Mouse (Mus musculus): ENCODE data around the gene Calcb.
"Not testable (repeated sequence)": the region's sequence is repeated elsewhere in the genome, so short reads cannot be mapped to it uniquely, and the experiment has no call there.

The Calcb gene

DNA sequence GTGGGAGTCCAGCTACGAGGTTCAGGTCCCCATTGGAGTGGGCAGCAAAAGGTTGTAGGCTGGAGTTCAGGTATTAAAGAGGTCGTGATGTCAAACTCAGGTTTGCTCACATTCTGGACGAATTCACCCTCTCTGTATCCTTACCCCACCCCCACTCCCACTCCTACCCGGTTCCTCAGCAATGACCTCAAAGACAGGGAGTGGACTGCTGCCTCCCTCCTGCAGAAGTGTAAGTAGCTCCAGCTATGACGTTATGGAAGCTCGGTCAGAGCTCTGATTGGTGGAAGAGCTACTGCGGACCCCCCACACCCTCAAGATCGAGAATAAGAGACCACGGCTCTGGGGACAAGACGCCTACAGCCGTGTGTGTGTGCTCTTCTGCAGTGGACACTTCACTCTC is at the start of gene Calcb:
Calcb (plus strand) TSS at position 344 of the 400 bp plus-strand sequence.
- no peak for DNase-seq (ENCODE audit: low spot score)

DNA sequence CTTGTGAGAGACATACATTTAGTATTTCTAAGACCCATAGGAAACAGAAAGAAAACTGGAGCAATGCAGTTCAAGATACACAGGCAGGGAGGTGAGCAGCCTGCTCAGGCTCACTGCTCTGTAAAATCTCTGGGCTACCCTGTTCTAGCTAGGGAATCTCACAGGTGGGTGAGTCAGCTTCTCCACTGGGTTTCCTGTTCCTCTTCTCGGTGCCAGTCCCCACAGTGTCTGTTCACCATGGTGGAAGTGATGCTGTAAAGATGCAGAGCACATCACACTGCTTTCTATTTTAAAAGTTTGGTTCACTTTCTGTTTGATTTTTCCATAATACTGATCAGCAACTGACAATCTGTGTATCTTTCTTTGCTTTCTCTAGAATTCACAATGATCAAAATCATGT is 47.0 kb upstream of the Calcb start:
- no peak for DNase-seq (ENCODE audit: low spot score)

DNA sequence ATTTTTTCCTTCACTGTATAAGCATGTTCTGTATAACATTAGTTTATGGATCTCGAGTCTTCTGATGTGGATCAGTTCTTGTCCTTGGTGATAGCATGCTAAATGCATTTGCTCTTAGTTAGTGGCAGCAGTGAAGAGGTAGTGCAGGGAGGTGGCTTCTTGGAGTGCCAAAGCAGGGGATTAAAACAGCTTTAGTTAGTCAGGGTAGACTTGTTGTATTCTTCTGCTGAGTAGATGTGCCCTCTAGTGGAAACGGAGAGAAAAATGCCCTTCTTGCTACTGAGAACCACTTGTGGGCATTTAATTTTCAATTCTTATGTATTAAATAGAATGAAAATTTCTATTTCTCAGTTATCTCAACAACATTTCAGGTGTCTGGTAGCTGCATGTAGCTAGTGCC is 45.7 kb upstream of the Calcb start:
- DNase-seq (ENCODE audit: low spot score): no peak

DNA sequence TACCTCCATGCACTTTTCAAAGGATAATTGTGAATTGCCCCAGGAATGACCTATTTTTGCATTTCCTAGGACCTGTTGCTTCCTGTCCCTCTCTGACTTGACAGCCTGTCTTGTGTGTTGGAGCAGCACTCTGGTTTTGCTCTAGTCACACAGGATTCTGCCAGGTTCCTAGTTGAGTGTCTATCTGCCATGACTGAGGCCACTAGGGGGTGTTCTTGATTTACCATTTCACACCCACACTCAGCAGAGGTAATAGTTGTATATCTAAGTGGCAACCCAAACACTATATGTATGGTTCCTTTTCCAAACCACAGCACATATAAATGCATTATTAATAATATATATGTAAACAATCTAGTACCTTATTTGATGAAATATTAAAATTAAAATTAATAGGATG is 26.1 kb upstream of the Calcb start:
- peak; percentile 28 for DNase-seq (ENCODE audit: low spot score)

DNA sequence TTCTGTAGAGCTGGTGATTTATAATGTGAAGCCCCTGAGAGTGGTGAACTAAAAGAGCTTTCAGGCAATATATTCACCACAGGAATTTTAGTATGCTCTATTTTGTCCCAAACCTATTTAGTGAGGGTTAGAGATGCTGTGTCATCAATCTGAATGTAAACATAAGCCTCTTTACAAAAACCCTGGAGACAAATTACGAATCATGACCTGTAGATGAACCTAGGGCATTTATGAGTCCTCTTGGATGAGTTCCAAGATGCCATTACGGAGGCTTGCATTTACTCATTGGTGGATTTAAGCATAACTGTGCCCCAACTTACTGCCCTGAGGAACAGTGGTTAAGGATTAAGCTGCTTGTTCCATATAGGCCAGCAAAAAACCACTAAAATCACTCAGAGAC is 17.6 kb upstream of the Calcb start:
- DNase-seq (ENCODE audit: low spot score): no peak

DNA sequence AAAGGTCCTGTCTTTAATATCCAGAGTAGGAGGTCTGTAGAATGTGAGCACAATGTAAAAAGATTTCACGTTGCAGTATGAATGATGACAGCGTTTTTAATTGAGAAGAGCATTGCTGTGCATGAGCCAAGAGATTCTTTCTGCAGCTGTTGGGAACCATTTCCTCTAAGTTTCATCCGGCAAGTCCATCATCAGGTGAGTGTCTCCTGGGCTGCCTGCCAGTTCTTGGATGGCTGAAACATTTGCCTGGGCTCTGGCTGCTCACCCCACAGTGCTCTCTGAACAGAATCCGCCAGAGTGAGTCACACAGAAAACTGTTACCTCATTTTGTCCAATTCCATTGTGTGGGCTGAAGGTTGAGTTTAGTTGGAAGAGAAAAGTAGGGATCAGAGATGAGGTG is 11.7 kb upstream of the Calcb start:
- peak; percentile 27 for DNase-seq (ENCODE audit: low spot score)

DNA sequence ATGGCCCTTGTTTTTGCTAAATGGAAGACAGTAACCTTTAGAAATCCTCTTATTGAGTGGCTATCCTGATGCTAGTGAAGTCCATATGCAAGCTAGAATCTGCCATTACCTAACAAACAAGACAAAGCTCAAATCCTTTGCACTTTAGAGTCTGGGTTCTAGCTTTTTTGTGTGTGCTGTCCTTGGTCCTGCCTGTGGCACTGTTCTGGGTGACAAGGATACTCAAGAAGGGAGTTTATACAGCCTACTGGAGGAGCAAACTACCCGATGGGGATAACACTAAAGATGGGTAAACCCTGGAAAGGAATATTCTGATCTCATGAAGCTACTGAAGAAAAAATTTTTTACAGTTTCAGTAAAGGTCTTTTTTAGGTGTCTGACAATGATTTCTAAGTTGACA is 11.0 kb upstream of the Calcb start:
- no peak for DNase-seq (ENCODE audit: low spot score)

DNA sequence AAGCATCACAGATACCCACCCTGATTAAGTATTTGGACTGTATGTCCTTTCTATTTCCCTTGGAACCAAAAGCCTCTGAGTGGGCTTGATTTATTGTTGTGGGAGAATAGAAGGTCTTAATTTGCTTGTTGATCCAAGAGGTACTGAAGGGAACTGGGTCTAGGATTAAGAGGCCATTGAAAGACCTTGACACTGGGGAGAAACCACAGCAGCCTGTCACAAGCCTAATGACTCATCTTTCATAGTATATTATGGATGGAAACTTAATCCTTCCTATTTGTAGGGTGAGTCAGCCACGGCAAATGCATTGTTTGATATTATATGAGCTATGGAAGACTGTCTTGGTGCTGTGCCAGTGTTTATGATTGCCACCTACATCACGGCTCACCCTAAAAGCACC is 8.0 kb upstream of the Calcb start:
- DNase-seq (ENCODE audit: low spot score): no peak

DNA sequence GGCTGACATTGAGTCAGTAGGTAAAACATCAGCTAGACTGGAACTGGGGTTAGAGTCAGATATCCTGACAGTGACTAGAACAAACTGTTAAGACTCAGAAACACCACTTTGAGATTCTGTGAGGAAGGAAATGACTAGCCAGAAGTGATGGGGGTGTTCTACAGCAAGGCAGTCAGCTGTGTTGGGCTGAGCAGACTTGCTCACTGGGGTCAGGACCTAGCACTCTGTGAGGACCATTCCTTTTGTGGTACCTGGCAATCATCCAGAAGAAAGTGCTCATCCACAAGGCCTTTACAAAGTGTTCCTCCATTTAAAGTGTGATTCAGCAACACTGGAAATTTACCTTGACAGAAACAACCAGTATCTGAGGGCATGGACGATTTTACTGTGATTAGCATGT is 5.9 kb upstream of the Calcb start:
- no peak for DNase-seq (ENCODE audit: low spot score)

DNA sequence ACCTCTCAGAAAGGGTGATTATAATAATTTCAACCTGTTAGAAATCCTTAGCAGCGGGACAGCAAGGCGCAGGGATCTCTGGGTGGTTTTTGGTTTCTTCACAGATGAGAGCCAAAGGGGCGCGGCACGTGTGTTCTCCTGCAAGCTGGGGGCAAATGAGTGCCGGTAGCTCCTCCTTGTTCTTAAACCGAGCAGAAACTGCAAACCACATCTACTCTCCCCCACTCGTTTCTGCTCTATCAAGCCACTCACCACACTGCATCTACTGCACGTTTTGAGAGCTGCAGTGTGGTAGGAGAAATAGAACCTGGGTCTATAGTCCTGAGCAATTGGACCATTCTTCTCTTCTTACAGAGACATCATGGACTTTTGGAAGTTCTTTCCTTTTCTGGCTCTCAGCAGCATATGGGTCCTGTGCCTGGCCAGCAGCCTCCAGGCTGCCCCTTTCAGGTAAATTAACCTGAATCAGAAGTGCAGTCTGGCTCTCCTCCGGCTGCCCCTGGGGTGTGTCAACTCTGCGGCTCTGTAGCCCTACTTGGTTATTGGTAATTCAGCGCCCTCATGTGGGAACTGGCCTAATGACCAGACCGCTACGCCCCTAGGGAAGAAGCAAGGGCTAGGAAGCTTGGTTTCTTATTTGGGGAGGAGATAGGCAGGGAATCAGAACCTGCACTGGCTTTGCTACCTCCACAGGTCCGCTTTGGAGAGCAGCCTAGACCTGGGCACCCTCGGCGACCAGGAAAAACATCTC is 1.1 kb downstream of the Calcb start:
- peak; percentile 58 for DNase-seq (ENCODE audit: low spot score)

DNA sequence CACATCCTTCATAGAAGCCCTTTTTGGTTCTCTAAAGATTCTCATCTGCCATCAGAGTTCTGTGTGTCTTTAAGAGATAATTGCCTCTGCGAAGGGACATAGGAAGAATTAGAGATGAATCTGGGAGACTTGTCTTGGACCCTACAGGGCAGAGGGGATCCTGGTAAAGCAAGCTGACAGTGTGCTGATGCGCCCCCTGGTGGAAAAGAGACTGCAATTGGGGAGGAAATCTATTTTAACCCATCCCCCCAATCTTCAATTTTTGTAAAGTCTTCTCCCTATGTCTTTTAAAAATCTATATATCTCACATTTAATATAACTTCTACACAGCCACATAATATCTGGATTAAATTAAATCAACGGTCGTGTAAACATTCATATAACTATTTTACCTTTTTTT is 11.3 kb downstream of the Calcb start:
- DNase-seq (ENCODE audit: low spot score): not testable (repeated sequence)

DNA sequence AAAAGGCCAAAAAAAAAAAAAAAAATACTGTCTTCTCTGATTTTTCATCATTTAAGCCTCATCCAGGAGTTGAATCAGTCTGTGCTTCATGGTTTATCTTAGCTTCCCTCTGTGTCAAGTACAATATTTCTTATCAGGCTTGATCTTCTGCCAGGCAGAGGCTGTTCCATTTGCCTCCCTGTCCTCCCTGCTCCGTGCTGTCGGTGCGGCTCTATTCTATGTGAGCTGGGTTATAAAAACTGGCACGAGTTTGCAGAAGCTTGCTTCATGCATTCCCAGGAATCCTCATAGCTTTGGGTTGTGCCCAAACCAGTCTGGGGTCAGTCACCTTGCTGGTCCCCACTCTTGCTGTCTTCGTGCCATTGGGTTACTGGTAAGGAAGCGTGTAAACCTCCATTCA is 12.7 kb downstream of the Calcb start:
- no peak for DNase-seq (ENCODE audit: low spot score)

DNA sequence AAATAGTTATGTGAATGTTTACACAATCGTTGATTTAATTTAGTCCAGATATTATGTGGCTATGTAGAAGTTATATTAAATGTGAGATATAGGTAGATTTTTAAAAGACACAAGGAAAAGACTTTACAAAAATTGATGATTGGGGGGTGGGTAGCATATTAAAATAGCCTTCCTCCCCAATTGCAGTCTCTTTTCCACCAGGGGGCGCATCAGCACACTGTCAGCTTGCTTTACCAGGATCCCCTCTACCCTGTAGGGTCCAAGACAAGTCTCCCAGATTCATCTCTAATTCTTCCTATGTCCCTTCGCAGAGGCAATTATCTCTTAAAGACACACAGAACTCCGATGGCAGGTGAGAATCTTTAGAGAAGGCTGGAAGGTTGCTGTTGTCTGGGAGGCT is 13.3 kb downstream of the Calcb start:
- not testable (repeated sequence) for DNase-seq (ENCODE audit: low spot score)

DNA sequence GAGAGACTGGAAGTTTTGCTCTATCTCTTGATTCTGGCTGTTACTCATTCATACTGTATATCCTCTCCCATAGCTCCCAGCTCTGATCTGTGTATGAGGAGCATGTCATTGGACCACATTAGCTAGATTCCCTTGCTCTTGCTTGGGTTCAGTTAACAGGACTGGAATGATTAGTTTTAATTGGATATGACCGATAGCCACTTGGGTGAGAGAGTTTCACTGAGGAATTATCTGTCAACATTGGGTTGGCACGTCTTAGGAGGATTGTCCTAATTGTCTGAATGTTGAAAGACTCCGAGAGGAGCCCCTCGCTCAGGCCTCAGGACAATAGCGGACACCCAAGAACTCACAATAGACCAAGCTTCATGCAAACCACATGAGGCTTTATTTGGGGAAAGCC is 17.8 kb downstream of the Calcb start:
- no peak for DNase-seq (ENCODE audit: low spot score)

DNA sequence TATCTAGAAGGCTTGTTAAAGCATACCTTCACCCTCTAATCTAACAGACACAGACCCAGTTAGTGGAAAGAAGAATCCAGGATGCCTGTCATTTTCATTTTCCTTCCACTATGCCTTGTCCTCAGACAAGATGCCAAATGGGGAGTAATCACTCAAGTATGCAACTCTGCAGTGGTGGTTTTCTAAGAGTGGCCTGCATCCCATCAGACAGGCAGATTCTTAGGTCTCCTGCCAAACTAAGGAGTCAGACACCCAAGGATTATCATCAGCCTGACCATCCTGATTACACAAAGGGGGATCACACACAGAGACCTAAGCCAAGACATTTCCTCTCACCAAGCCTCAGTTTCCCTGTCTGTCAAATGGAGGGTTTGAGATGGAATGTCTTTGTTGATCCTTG is 19.7 kb downstream of the Calcb start:
- DNase-seq (ENCODE audit: low spot score): no peak

DNA sequence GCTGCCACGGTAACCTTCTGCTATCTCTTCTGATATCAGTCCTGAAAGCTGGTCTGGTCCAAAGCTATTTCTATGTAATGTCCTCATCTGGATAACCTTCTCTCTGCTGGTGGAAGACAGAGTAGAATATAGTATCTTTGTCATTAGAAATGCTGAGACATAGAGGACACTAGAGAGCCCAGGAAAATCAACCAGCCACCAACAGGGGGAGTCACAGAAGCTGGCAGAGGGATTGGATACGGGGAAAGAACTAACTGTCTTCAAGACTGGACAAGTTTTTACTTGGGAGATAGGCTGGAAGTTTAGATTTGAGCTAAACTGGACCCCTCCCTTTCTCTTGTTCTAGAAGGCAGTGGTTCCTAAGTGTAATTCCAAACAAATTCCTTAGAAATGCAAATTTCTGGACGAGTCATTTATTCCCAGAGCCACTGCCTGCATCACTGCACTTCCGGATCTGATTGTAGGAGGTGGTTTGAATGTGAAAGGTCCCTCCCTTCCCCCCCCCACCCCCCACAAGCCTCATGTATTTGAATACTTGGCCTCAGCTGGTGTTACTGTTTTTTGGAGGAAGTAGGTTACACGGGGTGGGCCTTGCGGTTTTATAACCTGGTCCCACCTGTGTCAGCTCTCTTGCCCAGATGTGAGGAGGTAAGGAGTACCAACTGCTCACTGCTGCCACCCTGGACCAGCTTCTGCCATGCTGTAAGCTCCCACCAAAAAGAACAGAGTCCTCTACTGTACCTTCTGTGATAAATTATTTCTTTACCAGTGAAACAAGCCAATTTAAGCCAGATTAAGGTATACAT is 22.1 kb downstream of the Calcb start:
- DNase-seq (ENCODE audit: low spot score): no peak

DNA sequence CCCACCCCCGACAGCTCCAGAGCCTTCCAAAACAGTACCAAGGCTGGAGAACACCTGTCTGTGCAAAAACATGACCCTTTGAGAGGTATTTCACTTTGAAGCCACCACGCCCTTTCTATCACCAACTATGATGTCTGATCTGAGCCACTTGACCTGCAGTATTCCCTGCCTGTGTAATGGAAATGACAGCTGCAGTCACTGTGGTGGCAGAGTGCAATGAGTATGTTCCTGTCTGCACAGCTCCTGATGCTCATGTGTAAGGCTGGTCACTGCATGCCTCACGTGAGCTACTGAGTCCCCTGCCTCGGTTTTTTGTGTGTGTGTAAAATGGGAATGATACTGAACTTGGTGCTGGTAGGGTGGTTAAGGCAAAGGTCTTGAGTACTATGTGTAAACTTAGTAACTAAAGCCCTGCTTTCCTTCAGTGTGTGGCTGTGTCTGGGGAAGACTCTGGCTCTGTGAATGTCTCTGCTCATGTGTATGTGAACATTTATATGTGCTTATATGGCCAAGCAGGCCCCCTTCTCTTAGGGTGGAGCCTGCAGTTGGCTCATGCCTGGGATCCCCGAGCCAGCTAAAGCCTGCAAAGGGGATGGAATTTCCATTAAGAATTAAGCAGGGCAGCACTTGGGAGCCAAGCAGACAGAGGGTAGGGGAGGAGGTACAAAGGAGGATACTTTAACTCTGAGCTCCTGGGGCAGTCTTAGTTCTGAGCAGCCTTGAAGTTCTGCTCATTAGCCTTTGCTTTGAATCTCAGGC is 24.8 kb downstream of the Calcb start, which contains the start of gene Insc:
Insc (plus strand) TSS at position 673 of the 759 bp plus-strand sequence.
- DNase-seq (ENCODE audit: low spot score): no peak

DNA sequence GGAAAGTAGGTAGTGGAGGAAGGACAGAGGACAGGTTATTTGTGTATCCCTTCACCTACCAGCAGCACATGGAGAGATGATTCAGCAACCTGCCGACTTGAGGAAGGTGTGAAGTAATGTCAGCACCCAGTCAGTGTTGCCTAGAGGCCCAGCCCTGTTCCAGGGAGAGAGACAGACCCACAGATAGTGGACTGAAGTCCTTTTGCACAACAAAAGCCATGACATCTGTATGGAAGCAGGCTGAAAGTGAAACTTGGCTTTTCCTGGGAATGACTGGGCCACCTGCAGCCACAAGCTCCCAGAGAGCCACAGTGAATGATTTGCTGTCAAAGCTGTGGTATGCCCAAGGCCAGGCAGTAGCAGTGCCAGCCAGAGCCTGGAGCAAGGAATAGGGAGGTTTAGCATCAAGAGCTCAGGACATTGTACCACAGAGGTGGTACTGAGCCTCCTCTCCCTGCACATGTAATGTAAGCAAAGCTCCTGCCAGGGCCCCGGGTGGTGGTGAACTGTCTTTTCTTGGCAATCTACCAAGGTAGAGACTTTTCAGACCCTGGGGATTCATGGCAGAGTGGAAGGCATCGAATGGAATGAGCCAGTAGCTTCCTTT is 26.3 kb downstream of the Calcb start:
- no peak for DNase-seq (ENCODE audit: low spot score)

DNA sequence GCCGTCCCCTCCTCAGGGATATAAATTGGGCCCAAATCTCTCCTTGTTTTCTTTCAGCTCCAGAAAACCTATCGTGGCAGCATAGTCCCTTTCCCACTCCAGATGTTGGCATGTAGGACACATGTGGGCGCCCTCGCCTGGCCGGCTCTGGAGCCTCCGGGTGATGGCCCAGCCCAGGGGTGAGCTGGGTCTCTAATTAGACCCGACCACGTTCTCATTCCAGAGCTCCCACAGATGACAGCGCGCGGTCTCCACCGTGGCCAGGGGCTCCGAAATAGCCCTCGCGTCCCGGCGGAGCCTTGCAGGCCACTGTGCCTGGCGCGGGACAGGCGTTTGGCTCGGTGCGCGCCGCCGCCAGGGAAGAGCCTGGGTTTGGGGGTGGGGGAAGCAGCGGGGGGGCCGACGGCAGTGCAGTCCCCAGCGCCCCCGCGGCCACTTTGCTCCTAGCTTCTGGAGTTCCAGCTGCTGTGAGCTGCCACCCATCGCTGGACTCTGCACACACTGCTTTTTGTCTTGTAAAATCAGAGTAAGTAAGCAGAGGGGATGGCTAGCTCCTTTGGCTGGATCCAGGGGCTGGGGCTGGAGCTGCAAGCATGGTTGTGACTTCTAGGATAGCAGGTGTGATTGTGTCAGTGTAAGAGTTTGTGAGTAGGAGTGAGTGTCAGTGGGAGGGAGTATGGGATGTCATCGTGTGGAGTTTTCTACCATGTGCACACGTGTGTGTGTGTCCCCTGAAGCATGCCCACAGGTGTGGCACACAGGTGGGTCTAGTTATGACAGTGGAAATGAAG is 27.2 kb downstream of the Calcb start:
- no peak for DNase-seq (ENCODE audit: low spot score)

DNA sequence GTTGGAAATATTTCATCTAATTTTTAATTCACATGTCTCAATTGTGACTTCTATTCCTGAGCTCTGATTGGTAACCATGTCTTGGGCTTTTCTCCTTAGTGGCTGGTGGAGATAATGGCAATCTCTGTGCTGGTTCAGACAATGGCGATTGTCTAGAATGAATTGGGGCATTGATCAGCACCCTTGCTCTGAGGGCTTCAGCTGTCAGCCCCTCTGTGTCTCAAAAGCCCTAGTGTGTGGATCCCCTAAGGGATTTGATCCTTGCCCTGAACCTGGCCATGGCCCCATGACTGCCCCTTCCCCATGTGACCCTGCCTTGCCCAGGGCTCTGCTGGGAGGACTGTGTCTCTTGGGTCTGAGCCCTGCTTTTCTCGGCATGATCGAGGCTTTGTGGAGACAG is 29.2 kb downstream of the Calcb start:
- DNase-seq (ENCODE audit: low spot score): no peak

DNA sequence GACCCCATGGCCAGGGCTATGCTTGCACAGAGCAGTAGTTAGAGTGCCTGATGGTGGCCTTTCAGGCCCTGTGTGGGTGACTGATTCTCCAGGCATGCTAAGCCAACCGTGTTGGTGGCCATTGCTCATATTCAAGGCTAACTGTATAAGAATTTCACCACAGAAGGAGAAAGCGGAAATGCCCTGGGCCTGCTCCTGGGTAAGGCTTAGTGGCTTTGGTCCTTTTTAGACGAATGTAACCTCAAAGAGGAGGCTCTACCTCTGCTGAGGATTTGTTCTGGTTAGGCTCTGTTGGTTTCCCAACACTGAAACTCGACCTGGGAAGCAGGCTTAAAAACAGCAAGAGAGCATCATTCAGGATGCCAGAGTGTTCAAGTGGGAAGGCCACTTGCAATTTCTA is 29.8 kb downstream of the Calcb start:
- DNase-seq (ENCODE audit: low spot score): no peak

DNA sequence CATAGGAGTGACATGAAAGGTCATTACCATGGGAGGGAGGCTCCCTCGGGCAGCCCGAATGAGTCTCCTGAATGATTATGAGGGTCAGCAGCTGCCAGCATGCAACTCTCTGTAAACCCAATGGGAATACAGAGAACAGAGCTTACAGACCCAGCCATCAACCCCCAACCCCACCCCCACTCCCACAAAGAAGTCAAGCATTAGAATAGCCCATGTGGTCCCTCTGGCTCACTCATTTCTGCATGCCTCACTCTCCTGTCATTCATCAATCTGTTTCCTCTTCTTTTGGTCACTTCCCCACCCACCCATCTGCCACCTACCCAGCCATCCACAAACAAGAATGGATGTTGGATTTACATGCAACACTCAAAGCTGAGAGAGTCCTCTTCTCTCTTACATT is 35.0 kb downstream of the Calcb start:
- no peak for DNase-seq (ENCODE audit: low spot score)

All from urinary bladder, postnatal 14 days (tissue).